Mouse (Mus musculus) adrenal gland, postnatal 4 days (tissue): ENCODE data around the gene Cask. TPM values are rescaled to one million over a fixed set of nuclear protein-coding genes. Genes with fewer than 3 reads are reported as not detected.
"Not testable (repeated sequence)": the region's sequence is repeated elsewhere in the genome, so short reads cannot be mapped to it uniquely, and the experiment has no call there.

Experiments
- DNase-seq, 2 experiments: peaks; one replicate each; pipeline ENCODE4 v3.0.0; 2021 to 2022; ENCODE audit warnings: low spot score in 2 of 2, mixed read lengths in 2 of 2
- long read RNA-seq, 2 experiments: library from polyadenylated mRNA; stranded (forward); transcript quantifications; one replicate each; pipeline ENCODE4 v2.0.0; 2021
- total RNA-seq, 2 experiments: library from RNA; stranded (reverse); gene quantifications; 2 replicates each; pipeline ENCODE4 v1.2.3; 2021

Gene Cask
- total RNA-seq, result 10 to 100 TPM; 47.6 to 48.8 TPM
- long read RNA-seq, experiment 1, full-length matches to known transcripts, result 4 of 6 reads
- long read RNA-seq, experiment 1, partial matches to known transcripts, result 1 of 6 reads
- long read RNA-seq, experiment 1, other reads (novel, unspliced or antisense), result 1 of 6 reads
- long read RNA-seq, experiment 2, full-length matches to known transcripts, result 14 of 28 reads
- long read RNA-seq, experiment 2, partial matches to known transcripts, result 4 of 28 reads
- long read RNA-seq, experiment 2, other reads (novel, unspliced or antisense), result 10 of 28 reads

DNA sequence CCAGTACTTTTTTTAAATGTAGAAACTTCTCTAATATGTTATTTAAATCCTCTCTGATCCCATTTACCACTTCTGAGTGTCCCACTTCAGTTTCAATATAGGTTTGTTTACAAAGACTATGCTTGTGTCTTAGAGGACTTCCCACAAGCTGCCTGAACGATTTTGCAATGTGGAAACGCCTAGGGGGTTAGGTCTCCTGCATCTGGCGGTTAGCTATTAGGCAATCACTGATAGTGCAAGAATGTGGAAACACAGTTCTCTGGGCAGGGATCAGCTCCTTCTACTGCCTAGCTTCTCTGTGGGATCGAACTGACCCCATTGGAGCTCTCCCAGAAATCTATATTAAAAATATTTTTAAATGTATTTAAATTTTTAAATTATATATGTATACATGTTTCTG lies at the start of gene Cask:
Gene Cask (minus strand): TSS at position 83 of the 400 bp plus-strand sequence.
- no peak for DNase-seq

DNA sequence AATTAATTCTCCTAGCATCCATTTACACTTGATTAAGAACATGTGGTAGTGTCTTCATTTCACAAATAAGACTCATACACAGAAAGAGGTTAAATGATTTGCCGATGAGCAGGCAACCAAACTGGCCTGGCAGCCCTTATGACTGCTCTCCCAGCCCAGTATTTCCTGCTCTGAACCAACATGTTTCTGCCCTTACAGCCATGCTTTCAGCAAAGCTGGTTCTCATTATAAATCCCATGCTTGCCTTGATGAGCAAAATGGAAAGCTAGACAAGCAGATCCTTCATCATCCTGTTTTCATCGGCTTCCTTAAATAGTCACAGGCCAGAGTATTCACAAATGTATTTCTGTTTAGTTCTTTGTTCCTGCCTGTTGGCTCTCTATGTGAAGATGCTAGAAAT lies 38.8 kb upstream of the Cask start:
- no peak for DNase-seq

DNA sequence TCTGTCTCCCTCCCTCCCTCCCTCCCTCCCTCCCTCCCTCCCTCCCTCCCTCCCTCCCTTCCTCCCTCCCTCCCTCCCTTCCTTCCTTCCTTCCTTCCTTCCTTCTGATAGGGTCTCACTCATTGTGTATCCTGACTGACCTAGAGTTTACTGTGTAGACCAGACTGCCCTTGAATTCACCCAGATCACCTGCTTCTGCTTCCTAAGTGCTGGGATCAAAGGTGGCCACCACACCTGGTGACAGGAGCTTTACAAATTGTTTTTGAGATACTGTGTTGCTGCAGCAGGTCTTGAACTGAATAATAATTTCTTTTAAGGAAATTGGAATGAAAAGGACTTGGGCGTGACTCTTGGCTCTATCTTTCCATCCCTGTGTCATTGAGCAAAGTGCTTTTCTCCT lies 33.2 kb upstream of the Cask start:
- no peak for DNase-seq

DNA sequence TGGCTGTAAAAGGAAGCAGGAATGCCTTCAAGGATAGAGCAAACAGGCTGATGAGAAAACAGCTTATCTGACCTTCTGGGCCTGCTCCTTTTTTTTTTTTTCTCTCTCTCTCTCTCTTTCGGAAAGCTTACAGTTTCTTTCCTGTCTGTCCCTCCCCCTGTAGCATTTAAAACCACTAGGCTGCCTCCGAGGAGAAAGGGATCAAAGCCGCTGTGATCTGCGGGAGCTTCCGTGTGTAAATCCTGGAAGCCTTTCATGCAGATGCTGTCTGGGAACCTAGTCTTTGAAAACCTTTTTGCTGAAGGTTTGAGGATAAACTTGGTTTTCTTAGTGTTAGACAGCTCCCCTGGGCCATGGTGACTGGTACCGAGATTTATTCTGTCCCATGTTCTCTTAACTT lies 30.8 kb upstream of the Cask start:
- DNase-seq, result no peak

DNA sequence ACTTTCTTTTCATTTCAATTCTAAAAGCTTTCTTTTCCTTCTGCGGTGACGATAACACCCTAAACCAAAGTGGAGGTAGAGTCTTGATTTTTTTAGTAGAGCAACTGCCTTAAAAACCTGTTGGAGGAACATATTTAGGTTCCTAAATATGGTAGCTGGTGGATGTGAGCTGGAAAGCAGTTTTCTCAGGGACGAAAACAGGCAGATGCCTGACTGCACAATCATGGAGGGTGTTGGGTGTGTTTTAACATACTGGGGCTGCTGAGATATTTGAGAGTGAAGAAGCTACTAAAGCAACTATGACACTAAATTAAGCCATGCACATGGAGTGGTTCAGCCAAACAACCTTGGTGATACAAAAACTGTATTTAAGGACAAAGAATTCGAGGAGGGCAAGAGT lies 9.0 kb upstream of the Cask start:
- no peak for DNase-seq

DNA sequence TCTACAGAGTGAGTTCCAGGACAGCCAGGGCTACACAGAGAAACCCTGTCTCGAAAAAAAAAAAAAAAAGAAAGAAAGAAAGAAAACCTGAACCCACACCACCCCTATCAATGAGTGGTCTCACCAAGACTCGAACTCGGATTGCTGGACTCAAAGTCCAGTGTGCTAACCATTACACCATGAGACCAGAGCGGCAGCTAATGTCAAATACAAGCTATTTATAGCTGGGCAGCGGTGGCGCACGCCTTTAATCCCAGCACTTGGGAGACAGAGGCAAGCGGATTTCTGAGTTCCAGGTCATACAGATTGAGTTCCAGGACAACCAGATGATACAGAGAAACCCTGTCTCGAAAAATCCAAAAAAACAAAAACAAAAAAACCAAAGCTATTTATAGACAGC lies 7.9 kb upstream of the Cask start:
- DNase-seq, result no peak

DNA sequence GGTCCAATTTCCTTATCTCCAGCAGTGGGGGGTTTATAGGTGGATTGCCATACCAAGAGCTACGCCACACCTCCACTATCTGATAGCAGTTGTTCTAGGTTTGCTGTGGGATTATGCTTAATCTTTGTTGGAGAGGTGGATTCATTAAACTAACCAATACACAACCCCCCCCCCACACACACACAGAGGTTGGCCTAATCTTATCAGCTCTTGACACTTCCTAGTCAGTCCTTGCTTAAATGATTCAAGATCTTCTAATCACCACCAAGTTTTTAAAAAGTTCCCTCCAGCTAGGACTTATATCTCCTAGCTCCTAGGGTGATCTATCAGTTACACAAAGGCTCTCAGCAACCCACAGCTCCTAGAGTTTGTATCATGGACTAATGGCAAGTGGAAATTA lies 2.7 kb downstream of the Cask start:
- DNase-seq, result no peak

DNA sequence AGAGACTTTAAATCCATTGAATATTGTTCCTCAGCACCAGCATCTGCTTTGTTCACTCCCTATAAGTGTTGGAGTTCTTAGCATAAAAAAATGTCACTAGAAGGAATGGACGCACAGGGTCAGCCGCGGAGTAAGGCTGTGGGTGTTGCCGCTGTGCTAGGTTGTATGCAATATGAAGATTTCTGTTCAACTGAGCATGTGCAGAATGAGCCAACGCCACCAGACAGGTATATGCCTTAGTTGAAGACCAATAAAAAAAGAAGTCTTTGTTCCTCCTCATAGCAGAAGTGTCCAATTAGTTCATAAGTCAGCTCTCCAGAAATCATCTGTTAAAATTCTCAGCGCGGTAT lies 3.7 kb downstream of the Cask start:
- no peak for DNase-seq

DNA sequence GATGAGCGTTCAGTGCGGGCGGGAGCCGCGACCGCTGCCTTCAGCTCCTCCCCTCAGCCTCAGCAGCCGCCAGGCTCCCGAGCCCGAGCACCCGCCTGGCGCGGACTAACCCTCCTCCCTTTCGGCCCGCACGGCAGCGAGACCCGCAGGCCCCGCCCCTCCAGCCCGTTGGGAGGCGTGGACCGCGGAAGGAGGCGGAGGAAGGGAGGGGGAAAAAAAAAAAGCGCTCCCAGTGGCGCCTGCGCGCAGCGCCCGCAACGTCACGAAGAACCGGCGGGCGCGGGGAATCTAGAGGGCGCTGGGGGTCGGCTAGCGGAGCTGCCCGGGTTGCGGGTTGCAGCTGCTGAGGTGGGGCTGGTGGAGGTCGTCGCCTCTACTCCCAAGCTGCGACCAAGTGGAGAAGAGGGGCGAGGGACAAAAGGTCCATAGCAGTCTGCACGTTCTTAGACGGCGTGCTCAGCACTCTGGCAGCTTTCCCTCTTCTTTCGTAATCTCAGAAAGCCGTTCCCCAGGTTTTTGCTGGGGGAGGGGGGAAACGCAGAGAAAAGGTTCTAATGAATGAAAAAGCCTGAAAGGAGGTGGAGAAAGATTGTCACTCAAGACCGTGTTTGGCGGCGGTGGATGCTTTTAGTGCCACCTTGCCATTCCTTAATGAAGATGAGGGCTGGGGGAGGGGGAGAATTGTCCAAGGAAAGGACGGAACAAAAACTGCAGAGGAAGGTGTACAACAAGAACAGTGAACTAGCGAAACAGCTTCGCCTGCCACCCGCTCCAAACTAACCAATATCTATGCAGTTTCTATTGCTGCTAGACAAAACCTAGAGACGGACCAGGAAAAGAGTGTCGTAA lies 4.3 kb downstream of the Cask start:
- DNase-seq, result peak; percentile 61 to 76

DNA sequence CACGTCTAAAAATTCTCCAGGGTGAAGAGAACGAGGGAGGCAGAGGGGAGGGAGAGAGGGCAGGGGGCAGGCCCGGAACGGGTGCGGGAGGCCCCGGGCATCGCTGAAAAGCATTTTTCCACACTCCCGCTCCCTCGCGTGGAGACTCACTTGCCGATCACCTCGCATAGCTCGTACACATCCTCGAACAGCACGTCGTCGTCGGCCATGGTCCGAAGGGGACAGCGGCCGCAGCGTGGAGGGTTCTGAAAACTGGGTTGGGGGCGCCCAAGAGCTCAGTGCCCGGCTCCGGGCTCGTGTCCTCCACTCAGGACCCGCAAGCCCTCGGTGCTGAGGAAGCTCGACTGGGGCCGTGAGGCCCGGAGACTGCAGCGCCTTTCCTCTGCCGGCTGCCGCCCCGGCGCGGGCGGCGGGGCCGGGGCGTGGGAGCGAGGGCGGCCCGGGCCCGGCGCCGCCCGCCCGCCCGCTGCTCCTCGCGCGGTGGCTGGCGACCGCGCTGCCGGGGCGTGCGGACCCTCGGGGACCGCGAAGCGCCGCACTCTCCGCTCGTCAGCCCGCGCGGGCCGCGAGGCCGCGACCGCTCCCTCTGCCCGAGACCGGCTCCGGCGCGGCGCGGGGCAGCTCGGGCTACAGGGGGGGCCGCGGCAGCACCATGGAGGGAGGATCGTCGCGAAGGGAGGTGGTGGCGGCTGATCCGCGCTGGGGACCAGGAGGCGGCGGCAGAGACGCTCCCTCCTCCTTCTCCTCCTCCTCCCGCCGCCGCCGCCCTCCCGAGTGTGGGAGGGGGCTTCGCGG lies 5.1 kb downstream of the Cask start:
- DNase-seq, result peak; percentile 2 to 3

DNA sequence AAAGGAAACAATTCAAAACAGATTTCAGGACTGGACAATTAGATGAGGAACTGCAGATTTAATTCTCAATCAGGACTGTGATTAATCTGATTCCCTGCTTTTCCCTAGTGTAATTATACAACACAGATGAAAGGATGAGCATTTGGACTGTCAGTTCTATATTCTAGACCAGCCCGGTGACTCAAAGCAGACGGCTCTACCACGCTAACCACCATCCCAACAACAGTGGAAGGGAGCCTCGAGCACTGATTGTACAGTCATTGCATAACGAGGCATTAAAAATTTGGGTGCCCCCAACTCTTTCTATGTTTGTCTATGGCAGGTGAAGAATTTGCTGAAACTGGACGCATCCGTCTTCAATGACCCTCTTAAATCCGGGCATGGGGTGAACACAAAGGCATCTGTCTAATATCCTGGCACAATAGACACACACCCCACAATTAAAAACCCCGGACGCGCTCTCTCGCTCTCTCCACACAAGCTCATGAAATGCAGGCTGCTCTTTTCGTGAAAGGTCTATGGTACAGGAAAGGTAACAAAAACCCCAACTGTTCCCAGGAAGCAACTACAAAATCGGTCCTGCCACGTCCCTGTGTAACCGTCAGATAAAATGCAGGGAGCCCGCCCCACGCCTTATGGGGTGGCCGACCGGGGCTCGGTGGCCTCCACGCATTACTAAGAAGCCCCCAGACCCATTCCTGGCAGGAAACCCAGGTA lies 5.9 kb downstream of the Cask start:
- peak in 1 of 2 experiments; percentile 2 for DNase-seq

DNA sequence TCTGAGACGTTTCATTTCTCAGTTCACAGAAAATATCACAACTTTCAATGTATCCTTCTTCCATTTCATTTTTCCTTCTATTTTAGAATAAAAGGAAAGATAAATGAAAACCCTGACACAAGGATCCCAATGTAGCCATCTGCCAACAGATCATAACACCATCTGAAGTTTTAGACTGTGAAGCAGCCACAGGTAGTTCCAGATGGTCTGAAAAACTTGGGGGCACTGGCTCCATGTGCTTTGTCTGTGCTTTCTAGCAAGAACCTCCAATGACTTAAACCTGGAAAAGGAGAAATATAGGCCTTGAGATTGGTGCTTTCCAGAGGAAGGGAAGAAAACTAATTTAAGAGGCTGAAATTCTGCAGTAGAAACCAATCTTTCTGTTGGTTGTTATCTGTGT lies 28.4 kb downstream of the Cask start:
- no peak for DNase-seq

DNA sequence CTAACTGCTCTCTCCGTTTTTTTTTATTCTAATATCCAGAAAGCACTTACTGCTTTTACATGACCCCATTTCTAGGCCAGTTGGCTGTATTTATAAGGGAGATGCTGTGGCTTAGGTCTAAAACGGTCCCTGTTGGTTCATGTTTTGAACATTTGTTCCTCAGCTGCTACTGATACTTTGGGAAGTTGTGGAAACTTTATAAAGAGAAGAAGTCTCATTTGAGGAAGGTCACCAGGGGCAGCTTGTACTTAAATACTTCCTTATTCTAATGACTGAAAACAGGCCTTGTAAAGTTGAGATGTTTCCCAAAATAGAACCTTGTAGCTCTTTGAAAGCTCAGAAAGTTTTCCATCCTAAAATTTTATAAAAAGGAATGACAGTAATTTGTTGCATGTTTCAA lies 52.4 kb downstream of the Cask start:
- DNase-seq, result no peak

DNA sequence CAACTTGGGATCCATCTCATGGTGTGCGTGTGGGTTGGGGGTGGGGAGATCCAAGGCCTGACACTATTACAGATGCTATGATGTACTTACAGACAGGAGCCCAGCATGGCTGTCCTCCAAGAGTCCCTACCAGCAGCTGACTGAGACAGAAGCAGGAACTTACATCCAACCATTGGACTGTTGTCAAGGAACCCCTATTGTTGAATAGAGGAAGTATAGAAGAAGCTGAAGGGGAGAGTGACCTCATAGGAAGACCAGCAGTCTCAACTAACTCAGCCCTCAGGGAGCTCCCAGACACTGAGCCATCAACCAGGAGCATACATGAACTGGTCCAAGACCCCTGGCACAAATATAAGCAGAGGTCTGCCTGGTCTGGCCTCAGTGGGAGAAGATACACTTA lies 85.5 kb downstream of the Cask start:
- DNase-seq, result no peak

DNA sequence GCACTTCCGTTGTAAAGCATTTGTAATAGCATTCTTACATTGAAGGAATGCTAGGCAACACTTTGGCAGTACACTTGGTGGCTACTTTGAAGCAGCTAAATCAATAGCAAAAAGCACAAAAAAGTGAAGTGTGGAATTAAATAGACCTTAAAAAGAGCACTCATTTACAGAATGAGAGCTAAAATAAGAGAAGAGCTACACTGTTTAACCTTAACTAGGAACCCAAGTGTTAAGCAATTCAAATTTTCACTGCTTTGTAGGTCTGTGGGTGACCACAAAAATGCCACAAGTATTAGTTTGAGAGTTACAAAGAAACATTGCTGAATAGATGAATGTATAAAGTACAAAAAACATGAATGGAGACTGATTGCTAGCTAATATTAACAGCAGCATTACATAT lies 86.1 kb downstream of the Cask start:
- no peak for DNase-seq

DNA sequence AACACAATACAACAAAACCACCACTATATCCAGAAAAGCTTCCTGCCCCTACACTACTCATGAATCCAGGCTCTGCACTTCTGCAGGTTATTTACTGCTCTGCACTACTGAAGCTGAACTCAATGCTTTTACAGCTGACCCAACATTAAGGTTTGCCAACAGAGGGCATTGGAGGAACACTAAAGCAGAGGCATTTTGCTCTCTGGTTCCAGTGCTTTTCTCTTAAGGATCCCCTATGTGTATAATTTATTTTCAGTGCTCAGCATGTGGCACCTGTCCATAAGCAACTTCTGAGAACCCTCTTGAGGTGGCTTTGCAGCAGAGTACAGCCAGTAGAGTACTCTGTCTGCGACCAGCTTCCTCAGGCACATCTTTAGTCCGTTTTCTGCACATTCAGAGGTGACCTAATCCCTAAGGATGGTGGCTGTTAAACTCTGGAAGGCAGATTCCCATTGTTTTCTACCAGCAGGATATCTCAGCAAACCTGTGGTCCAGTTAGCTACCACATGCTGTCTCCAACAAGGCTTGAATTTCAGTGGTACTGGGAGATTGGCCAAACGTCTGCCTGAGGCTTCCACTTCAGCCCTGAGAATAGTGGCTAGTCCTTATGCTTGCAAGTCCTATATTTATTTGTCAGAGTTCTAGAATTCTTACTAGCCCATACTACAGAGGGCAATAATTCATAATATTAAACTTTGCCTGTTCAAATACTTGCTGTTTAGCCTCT lies 93.7 kb downstream of the Cask start:
- no peak for DNase-seq

DNA sequence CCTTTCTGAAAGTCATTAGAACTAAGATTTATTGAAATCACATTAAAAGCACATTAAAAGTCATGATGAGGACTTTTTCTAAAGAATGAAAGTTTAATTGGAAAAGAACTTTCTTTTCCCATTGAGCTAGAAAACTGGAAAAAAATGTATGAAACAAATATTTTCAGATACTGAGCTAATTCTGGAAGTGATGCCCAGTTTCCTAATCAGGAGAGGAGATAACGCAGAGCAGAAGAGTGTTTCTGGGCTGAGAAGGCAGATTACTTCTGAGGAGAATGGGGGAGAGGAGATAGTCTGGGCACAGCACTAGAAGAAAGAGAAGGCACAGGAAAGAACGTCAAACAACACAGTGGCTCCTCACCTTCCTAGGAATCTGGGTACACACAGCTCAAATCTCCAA lies 110.1 kb downstream of the Cask start:
- DNase-seq, result no peak

DNA sequence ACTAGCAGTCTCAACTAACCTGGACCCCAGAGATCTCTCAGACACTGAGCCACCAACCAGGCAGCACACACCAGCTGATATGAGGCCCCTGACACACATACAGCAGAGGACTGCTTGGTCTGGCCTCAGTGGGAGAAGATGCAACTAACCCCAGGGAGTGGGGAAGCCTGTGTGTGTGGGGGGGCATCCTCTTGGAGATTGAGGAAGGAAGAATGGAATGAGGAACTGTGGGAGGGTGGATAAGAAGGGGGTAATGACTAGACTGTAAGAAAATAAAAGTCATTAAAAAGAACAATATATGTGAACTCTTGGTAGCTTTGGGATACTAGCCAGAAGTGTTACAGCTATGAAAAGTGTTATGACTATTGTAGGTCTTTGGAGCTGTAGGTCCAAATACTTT lies 120.4 kb downstream of the Cask start:
- DNase-seq, result not testable (repeated sequence)

DNA sequence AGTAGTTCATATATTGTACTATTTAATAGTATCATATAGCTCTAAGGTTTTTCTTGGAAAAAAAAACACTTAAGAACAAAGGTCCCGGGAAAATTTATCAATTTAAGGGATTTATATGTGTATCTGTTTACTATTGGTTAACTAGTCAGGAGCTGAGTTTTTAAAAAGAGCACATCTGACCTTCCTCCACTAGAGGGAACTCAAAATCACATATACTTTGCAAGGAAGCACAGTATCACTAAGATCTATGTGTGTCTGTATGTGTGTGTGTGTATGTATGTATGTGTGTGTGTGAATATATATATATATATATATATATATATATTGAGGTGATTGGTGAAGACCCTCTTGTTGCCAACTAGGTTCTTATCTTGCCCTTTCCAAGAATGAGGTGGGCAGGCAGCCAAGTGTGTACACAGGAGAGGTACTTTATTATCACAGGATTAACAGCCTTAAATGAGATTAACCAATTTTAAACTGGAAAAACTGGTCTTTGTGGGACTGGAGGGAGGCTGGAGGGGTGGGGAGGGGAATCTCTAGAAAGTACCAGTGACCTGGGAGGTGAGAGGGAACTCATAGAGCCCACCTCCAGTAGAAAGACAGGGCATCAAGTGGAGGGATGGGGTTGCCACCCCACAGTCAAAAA lies 121.2 kb downstream of the Cask start:
- no peak for DNase-seq
